Mouse (Mus musculus): ENCODE results near the gene AY074887. TPM values are rescaled to one million over a fixed set of nuclear protein-coding genes. Genes with fewer than 3 reads are reported as not detected.

AY074887 gene
- polyA plus RNA-seq (2014; fragmentation: Illumina TruSeq; extraction: RNeasy Lipid Tissue Mini Kit (QIAGEN cat#74804)): not detected

GRCm38 (mm10) chr9:54950575-54951321 is at the start of gene AY074887, which contains the start of gene Psma4:
TSS of gene AY074887 (minus strand) at chr9:54950998.
TSS of gene Psma4 (plus strand) at chr9:54950790.

GRCm38 (mm10) chr9:54980674-54981073 is 29.9 kb upstream of the AY074887 start, which contains the start of gene Chrna5:
TSS of gene Chrna5 (plus strand) at chr9:54980880.

GRCm38 (mm10) chr9:54917010-54917677 is 33.7 kb downstream of the AY074887 start, which contains the start of gene Hykk:
TSS of gene Hykk (plus strand) at chr9:54917283.

Other genes with a start within 250 kb of the AY074887 start
- gene Wdr61, start 216.5 kb downstream of the AY074887 start, polyA plus RNA-seq (2014; fragmentation: Illumina TruSeq; extraction: RNeasy Lipid Tissue Mini Kit (QIAGEN cat#74804)): 99.2 TPM
- not detected for gene Crabp1, start 186.2 kb downstream of the AY074887 start, polyA plus RNA-seq (2014; fragmentation: Illumina TruSeq; extraction: RNeasy Lipid Tissue Mini Kit (QIAGEN cat#74804))
- gene Ireb2, start 87.2 kb downstream of the AY074887 start, polyA plus RNA-seq (2014; fragmentation: Illumina TruSeq; extraction: RNeasy Lipid Tissue Mini Kit (QIAGEN cat#74804)): 207 TPM
- 10.4 TPM for gene Hykk, start 33.7 kb downstream of the AY074887 start, polyA plus RNA-seq (2014; fragmentation: Illumina TruSeq; extraction: RNeasy Lipid Tissue Mini Kit (QIAGEN cat#74804))
- 509 TPM for gene Psma4, start 208 bp downstream of the AY074887 start, polyA plus RNA-seq (2014; fragmentation: Illumina TruSeq; extraction: RNeasy Lipid Tissue Mini Kit (QIAGEN cat#74804))
- not detected for gene Chrna5, start 29.9 kb upstream of the AY074887 start, polyA plus RNA-seq (2014; fragmentation: Illumina TruSeq; extraction: RNeasy Lipid Tissue Mini Kit (QIAGEN cat#74804))
- not detected for gene Chrna3, start 75.6 kb upstream of the AY074887 start, polyA plus RNA-seq (2014; fragmentation: Illumina TruSeq; extraction: RNeasy Lipid Tissue Mini Kit (QIAGEN cat#74804))
- gene Chrnb4, start 97.8 kb upstream of the AY074887 start, polyA plus RNA-seq (2014; fragmentation: Illumina TruSeq; extraction: RNeasy Lipid Tissue Mini Kit (QIAGEN cat#74804)): not detected
- gene Ube2q2, start 197.9 kb upstream of the AY074887 start, polyA plus RNA-seq (2014; fragmentation: Illumina TruSeq; extraction: RNeasy Lipid Tissue Mini Kit (QIAGEN cat#74804)): 176 TPM

Measured in ovary, adult 10 weeks (tissue).